Mouse (Mus musculus) G1E (cell line): ENCODE measurements at regions not wholly inside any gene's neighbourhood (a gene's known extent, or its start where the extent isn't known, plus 50 kb on each side); places are given as distances from the start of the nearest gene placed in this dataset.

Experiments
- CTCF ChIP-seq: IDR thresholded peaks from 2 replicates; pipeline ENCODE4 v1.5.1; 2012; ENCODE audit warnings: low read depth, low read length, inconsistent platforms, mixed read lengths
- TAL1 ChIP-seq: conservative IDR thresholded peaks from 2 replicates; pipeline ENCODE4 v1.6.1; 2012; ENCODE audit warnings: low read depth, low read length, inconsistent platforms, mixed read lengths

GRCm38 (mm10) chr17:84047520-84047919 lies 140.2 kb downstream of the Zfp36l2 start:
- TF ChIP-seq TAL1 (no peak), CTCF (no peak)
